Mouse (Mus musculus) intestine, embryonic 15.5 days (tissue): ENCODE measurements at regions not wholly inside any gene's neighbourhood (a gene's known extent, or its start where the extent isn't known, plus 50 kb on each side); places are given as distances from the start of the nearest gene placed in this dataset.

Source experiments
- ATAC-seq: fragments of 200-750 bp; cut with Nextera tagmentation; 2 replicates; pipeline ENCODE4 v1.8.0; 2017; ENCODE audit warnings: moderate TSS enrichment, moderate library complexity
- H3K27ac ChIP-seq: fragments of 300-500 bp; sonication (generic); 2 replicates; pipeline ENCODE4 v1.5.1; 2015; ENCODE audit warnings: mild to moderate bottlenecking, inconsistent platforms
- H3K27me3 ChIP-seq: fragments of 300-500 bp; sonication (generic); replicated peaks from 2 replicates; pipeline ENCODE4 v1.6.1; 2015; ENCODE audit warnings: inconsistent platforms
- H3K36me3 ChIP-seq: fragments of 300-500 bp; sonication (generic); 2 replicates; pipeline ENCODE4 v1.6.1; 2015; ENCODE audit warnings: inconsistent platforms
- H3K4me1 ChIP-seq: fragments of 300-500 bp; sonication (generic); replicated peaks from 2 replicates; pipeline ENCODE4 v1.6.1; 2015; ENCODE audit warnings: inconsistent platforms
- H3K4me2 ChIP-seq: fragments of 300-500 bp; sonication (generic); replicated peaks from 2 replicates; pipeline ENCODE4 v1.6.1; 2015; ENCODE audit warnings: mild to moderate bottlenecking, inconsistent platforms
- H3K4me3 ChIP-seq: fragments of 300-500 bp; sonication (generic); replicated peaks from 2 replicates; pipeline ENCODE4 v1.5.1; 2015; ENCODE audit warnings: inconsistent platforms
- H3K9ac ChIP-seq: fragments of 300-500 bp; sonication (generic); 2 replicates; pipeline ENCODE4 v1.6.1; 2015; ENCODE audit warnings: inconsistent platforms
- H3K9me3 ChIP-seq: fragments of 300-500 bp; sonication (generic); 2 replicates; pipeline ENCODE4 v1.6.1; 2016; ENCODE audit warnings: inconsistent platforms
- WGBS: fragments of 180-500 bp; shearing (Covaris S2); methylation state at CpG from one replicate; pipeline ENCODE4 v1.1.7; 2015; 5-methylcytosine and 5-hydroxymethylcytosine counted together

GRCm38 (mm10) chr13:44285881-44286280 is 443.4 kb upstream of the Jarid2 start:
- 0 out of 2 replicates have a peak, but pooled peaks cover 3% of the 10 kb centered on the region for H3K9me3 ChIP-seq
- WGBS: 89% methylated on average over 1 of the region's 1 CpGs
- H3K9ac ChIP-seq: no peak overlapping the region
- no peaks in the 10 kb centered on the region for H3K36me3 ChIP-seq
- no peak overlapping the region for H3K4me3 ChIP-seq
- H3K27me3 ChIP-seq: no peaks in the 10 kb centered on the region
- no peak for ATAC-seq
- H3K4me2 ChIP-seq: no peak overlapping the region
- no peaks in the 10 kb centered on the region for H3K4me1 ChIP-seq
- H3K27ac ChIP-seq: no peak overlapping the region

GRCm38 (mm10) chr13:44290199-44290598 is 439.1 kb upstream of the Jarid2 start:
- Histone ChIP-seq H3K27ac (no peak overlapping the region), H3K4me2 (no peak overlapping the region), H3K4me3 (no peak overlapping the region), H3K9ac (no peak overlapping the region), H3K27me3 (no peaks in the 10 kb centered on the region), H3K36me3 (no peaks in the 10 kb centered on the region), H3K9me3 (0 out of 2 replicates have a peak, but pooled peaks cover 3% of the 10 kb centered on the region), H3K4me1 (no peaks in the 10 kb centered on the region)
- ATAC-seq: no peak
- WGBS: 92% methylated on average over 2 of the region's 2 CpGs

GRCm38 (mm10) chr13:44292476-44293056 is 436.7 kb upstream of the Jarid2 start:
- Histone ChIP-seq H3K9ac (no peak overlapping the region), H3K4me3 (no peak overlapping the region), H3K4me1 (no peaks in the 10 kb centered on the region), H3K9me3 (0 out of 2 replicates have a peak, but pooled peaks cover 3% of the 10 kb centered on the region), H3K27me3 (no peaks in the 10 kb centered on the region), H3K4me2 (no peak overlapping the region), H3K36me3 (no peaks in the 10 kb centered on the region), H3K27ac (no peak overlapping the region)
- WGBS: 69% methylated on average over 6 of the region's 6 CpGs
- ATAC-seq: no peak

GRCm38 (mm10) chr13:44293736-44294416 is 435.4 kb upstream of the Jarid2 start:
- no peak overlapping the region for H3K4me2 ChIP-seq
- H3K27me3 ChIP-seq: no peaks in the 10 kb centered on the region
- H3K4me1 ChIP-seq: no peaks in the 10 kb centered on the region
- no peaks in the 10 kb centered on the region for H3K36me3 ChIP-seq
- H3K9ac ChIP-seq: no peak overlapping the region
- no peak overlapping the region for H3K4me3 ChIP-seq
- ATAC-seq: no peak
- H3K9me3 ChIP-seq: 0 out of 2 replicates have a peak, but pooled peaks cover 3% of the 10 kb centered on the region
- no peak overlapping the region for H3K27ac ChIP-seq
- 84% methylated on average over 15 of the region's 15 CpGs for WGBS

GRCm38 (mm10) chr13:44295621-44296020 is 433.7 kb upstream of the Jarid2 start:
- no peaks in the 10 kb centered on the region for H3K9me3 ChIP-seq
- no peak overlapping the region for H3K4me3 ChIP-seq
- ATAC-seq: no peak
- H3K27me3 ChIP-seq: no peaks in the 10 kb centered on the region
- no peaks in the 10 kb centered on the region for H3K36me3 ChIP-seq
- 86% methylated on average over 10 of the region's 10 CpGs for WGBS
- H3K27ac ChIP-seq: no peak overlapping the region
- H3K9ac ChIP-seq: no peak overlapping the region
- H3K4me1 ChIP-seq: no peaks in the 10 kb centered on the region
- no peak overlapping the region for H3K4me2 ChIP-seq

- ATAC-seq: no peak
- Histone ChIP-seq H3K27me3 (no peaks in the 10 kb centered on the region), H3K9ac (no peak overlapping the region), H3K4me2 (no peak overlapping the region), H3K4me3 (no peak overlapping the region), H3K36me3 (no peaks in the 10 kb centered on the region), H3K4me1 (no peaks in the 10 kb centered on the region), H3K9me3 (no peaks in the 10 kb centered on the region), H3K27ac (no peak overlapping the region)
- WGBS: 80% methylated on average over 10 of the region's 10 CpGs
These were observed 428.7 kb upstream of the Jarid2 start for GRCm38 (mm10) chr13:44300611-44301010.

- Histone ChIP-seq H3K36me3 (no peaks in the 10 kb centered on the region), H3K4me1 (no peaks in the 10 kb centered on the region), H3K4me3 (no peak overlapping the region), H3K9ac (no peak overlapping the region), H3K9me3 (no peaks in the 10 kb centered on the region), H3K27ac (no peak overlapping the region), H3K4me2 (no peak overlapping the region), H3K27me3 (no peaks in the 10 kb centered on the region)
- no peak for ATAC-seq
- 84% methylated on average over 7 of the region's 7 CpGs for WGBS
These were observed 428.1 kb upstream of the Jarid2 start for GRCm38 (mm10) chr13:44301215-44301614.

GRCm38 (mm10) chr13:44301936-44302335 is 427.3 kb upstream of the Jarid2 start:
- no peak for ATAC-seq
- H3K4me3 ChIP-seq: no peak overlapping the region
- H3K27me3 ChIP-seq: no peaks in the 10 kb centered on the region
- no peak overlapping the region for H3K27ac ChIP-seq
- H3K4me1 ChIP-seq: no peaks in the 10 kb centered on the region
- H3K9me3 ChIP-seq: no peaks in the 10 kb centered on the region
- H3K9ac ChIP-seq: no peak overlapping the region
- H3K36me3 ChIP-seq: no peaks in the 10 kb centered on the region
- 68% methylated on average over 10 of the region's 10 CpGs for WGBS
- no peak overlapping the region for H3K4me2 ChIP-seq

- H3K27me3 ChIP-seq: no peaks in the 10 kb centered on the region
- H3K4me1 ChIP-seq: no peaks in the 10 kb centered on the region
- H3K27ac ChIP-seq: no peak overlapping the region
- no peak for ATAC-seq
- no peaks in the 10 kb centered on the region for H3K36me3 ChIP-seq
- no peaks in the 10 kb centered on the region for H3K9me3 ChIP-seq
- no peak overlapping the region for H3K9ac ChIP-seq
- WGBS: 78% methylated on average over 9 of the region's 9 CpGs
- no peak overlapping the region for H3K4me2 ChIP-seq
- no peak overlapping the region for H3K4me3 ChIP-seq
These were observed 423.9 kb upstream of the Jarid2 start for GRCm38 (mm10) chr13:44305134-44305991.

GRCm38 (mm10) chr13:44306275-44307050 is 422.8 kb upstream of the Jarid2 start:
- H3K27me3 ChIP-seq: no peaks in the 10 kb centered on the region
- no peaks in the 10 kb centered on the region for H3K36me3 ChIP-seq
- WGBS: 83% methylated on average over 15 of the region's 15 CpGs
- H3K27ac ChIP-seq: no peak overlapping the region
- H3K9me3 ChIP-seq: no peaks in the 10 kb centered on the region
- ATAC-seq: no peak
- H3K4me1 ChIP-seq: no peaks in the 10 kb centered on the region
- H3K9ac ChIP-seq: no peak overlapping the region
- no peak overlapping the region for H3K4me2 ChIP-seq
- no peak overlapping the region for H3K4me3 ChIP-seq

- H3K4me1 ChIP-seq: no peaks in the 10 kb centered on the region
- H3K4me2 ChIP-seq: no peak overlapping the region
- ATAC-seq: no peak
- no peaks in the 10 kb centered on the region for H3K27me3 ChIP-seq
- no peaks in the 10 kb centered on the region for H3K9me3 ChIP-seq
- no peak overlapping the region for H3K27ac ChIP-seq
- H3K36me3 ChIP-seq: no peaks in the 10 kb centered on the region
- WGBS: 78% methylated on average over 13 of the region's 13 CpGs
- no peak overlapping the region for H3K4me3 ChIP-seq
- no peak overlapping the region for H3K9ac ChIP-seq
These were observed 421.0 kb upstream of the Jarid2 start for GRCm38 (mm10) chr13:44308227-44308626.

GRCm38 (mm10) chr13:44312237-44312636 is 417.0 kb upstream of the Jarid2 start:
- H3K4me2 ChIP-seq: no peak overlapping the region
- H3K4me3 ChIP-seq: no peak overlapping the region
- no peaks in the 10 kb centered on the region for H3K36me3 ChIP-seq
- H3K27ac ChIP-seq: no peak overlapping the region
- no peaks in the 10 kb centered on the region for H3K27me3 ChIP-seq
- no peak for ATAC-seq
- H3K9me3 ChIP-seq: no peaks in the 10 kb centered on the region
- no peaks in the 10 kb centered on the region for H3K4me1 ChIP-seq
- 93% methylated on average over 6 of the region's 6 CpGs for WGBS
- H3K9ac ChIP-seq: no peak overlapping the region
